8 mouse cellular contexts compared by ENCODE assay signal in genomic region chr5:129954473-129955254, GRCm38 (mm10). TPM values are rescaled to one million over a fixed set of nuclear protein-coding genes. Genes with fewer than 3 reads are reported as not detected.
DNase-seq lines count a peak whose midpoint lies in the region; ATAC-seq lines count a peak whose summit lies in the region.

No protein-coding gene starts in this region.

- peak; percentile 30; the same call in 1 of the 2 replicates for ATAC-seq in megakaryocyte, adult 5-6 weeks (ENCODE audit: poor library complexity, severe bottlenecking)

- peak; percentile 21 for DNase-seq in kidney, adult 9 months
- no peak for DNase-seq in kidney, postnatal 4 days
- peak; percentile 75 for DNase-seq in c-Kit-positive CD71-positive TER-119-negative erythroid progenitor cells, embryonic 14.5 days (ENCODE audit: low read depth)
- peak; percentile 74 for DNase-seq in gastrocnemius, postnatal 25 days
- DNase-seq in urinary bladder, postnatal 4 days (ENCODE audit: low spot score in 2 of 2), result no peak
- no peak for DNase-seq in thymus, postnatal 25 days
- no peak for DNase-seq in frontal cortex, postnatal 14 days (ENCODE audit: low spot score in 2 of 2)

RNA-seq across cellular contexts. Expression of gene Vkorc1l1, which starts 12.9 kb away (rescaled TPM):
- total RNA-seq in gastrocnemius, postnatal 25 days (2021), result 10 to 100 TPM; 18.3 to 19.4 TPM
- total RNA-seq in megakaryocyte, adult 5-6 weeks (2015), result 34.7 and 39.4 TPM in 2 replicates
- 17.9 and 18.6 TPM in 2 replicates for total RNA-seq in megakaryocyte, adult 5-6 weeks (2017)

RNA-seq across cellular contexts. Expression of gene Nupr1l, which starts 46.3 kb away (rescaled TPM):
- 1 to 10 TPM in 1 of 2 experiments, not detected in 1; 1.2 TPM for total RNA-seq in gastrocnemius, postnatal 25 days (2021)
- total RNA-seq in megakaryocyte, adult 5-6 weeks (2015), result 0.71 and 2.9 TPM in 2 replicates
- 0.66 and 2.1 TPM in 2 replicates for total RNA-seq in megakaryocyte, adult 5-6 weeks (2017)

RNA-seq across cellular contexts. Expression of gene Gusb, which starts 48.2 kb away (rescaled TPM):
- total RNA-seq in gastrocnemius, postnatal 25 days (2021), result 10 to 100 TPM in 1 of 2 experiments, 1 to 10 TPM in 1; 9.2 to 14.7 TPM
- 101 and 111 TPM in 2 replicates for total RNA-seq in megakaryocyte, adult 5-6 weeks (2015)
- total RNA-seq in megakaryocyte, adult 5-6 weeks (2017), result 63.9 and 70.8 TPM in 2 replicates

RNA-seq across cellular contexts. Expression of gene Phkg1, which starts 56.3 kb away (rescaled TPM):
- 100 to 1,000 TPM; 297 to 365 TPM for total RNA-seq in gastrocnemius, postnatal 25 days (2021)
- total RNA-seq in megakaryocyte, adult 5-6 weeks (2015), result not detected in 2 replicates
- 0.41 TPM in 1 of 2 replicates, not detected in the other for total RNA-seq in megakaryocyte, adult 5-6 weeks (2017)

RNA-seq across cellular contexts. Expression of gene Zbed5, which starts 59.1 kb away (rescaled TPM):
- 1 to 10 TPM in 1 of 2 experiments, under 1 TPM in 1; 0.19 to 1.1 TPM for total RNA-seq in gastrocnemius, postnatal 25 days (2021)
- 0.07 TPM in 1 of 2 replicates, not detected in the other for total RNA-seq in megakaryocyte, adult 5-6 weeks (2015)
- not detected in 2 replicates for total RNA-seq in megakaryocyte, adult 5-6 weeks (2017)

Comparison
In these comparisons a context has a peak if more than half of its experiments do, and no peak if none do; other contexts are left out.
1. DNase-seq: peak in kidney, adult 9 months (single experiment), c-Kit-positive CD71-positive TER-119-negative erythroid progenitor cells, embryonic 14.5 days (single experiment) and gastrocnemius, postnatal 25 days (single experiment); none in kidney, postnatal 4 days (0 of 2), urinary bladder, postnatal 4 days (0 of 2), thymus, postnatal 25 days (single experiment) and frontal cortex, postnatal 14 days (0 of 2).
2. RNA of gene Gusb, which starts 48.2 kb away (total RNA-seq): 63.9 to 111 TPM in megakaryocyte, adult 5-6 weeks; 9.2 to 14.7 TPM in gastrocnemius, postnatal 25 days; every median in the first group is over 4 times any median in the second.